Mouse (Mus musculus) hindbrain, embryonic 16.5 days (tissue): ENCODE results near the gene Zfp266. TPM values are rescaled to one million over a fixed set of nuclear protein-coding genes. Genes with fewer than 3 reads are reported as not detected.

ENCODE experiments used
- ATAC-seq: fragments of 200-750 bp; cut with Nextera tagmentation; 2 replicates; pipeline ENCODE4 v1.8.0; 2017; ENCODE audit warnings: moderate TSS enrichment, moderate library complexity
- H3K27ac ChIP-seq: fragments of 300-500 bp; sonication (generic); 2 replicates; pipeline ENCODE4 v1.5.1; 2014; ENCODE audit warnings: low read depth, mild to moderate bottlenecking, control low read depth, low read length, moderate library complexity
- H3K27me3 ChIP-seq: fragments of 300-500 bp; sonication (generic); replicated peaks from 2 replicates; pipeline ENCODE4 v1.6.1; 2014; ENCODE audit warnings: low read length; ENCODE audit not compliant: control insufficient read depth, insufficient read depth
- H3K36me3 ChIP-seq: fragments of 300-500 bp; sonication (generic); 2 replicates; pipeline ENCODE4 v1.6.1; 2014; ENCODE audit warnings: mild to moderate bottlenecking, low read length, moderate library complexity, mixed read lengths; ENCODE audit not compliant: control insufficient read depth, insufficient read depth
- H3K4me1 ChIP-seq: fragments of 300-500 bp; sonication (generic); 2 replicates; pipeline ENCODE4 v1.6.1; 2014; ENCODE audit warnings: low read depth, low read length; ENCODE audit not compliant: control insufficient read depth, insufficient read depth
- H3K4me2 ChIP-seq: fragments of 300-500 bp; sonication (generic); 2 replicates; pipeline ENCODE4 v1.6.1; 2014; ENCODE audit warnings: mild to moderate bottlenecking, low read length, control low read depth, moderate library complexity
- H3K4me3 ChIP-seq: fragments of 300-500 bp; sonication (generic); 2 replicates; pipeline ENCODE4 v1.5.1; 2014; ENCODE audit warnings: mild to moderate bottlenecking, low read length, control low read depth, moderate library complexity
- H3K9ac ChIP-seq: fragments of 300-500 bp; sonication (generic); 2 replicates; pipeline ENCODE4 v1.6.1; 2014; ENCODE audit warnings: low read depth, mild to moderate bottlenecking, control low read depth, low read length, moderate library complexity
- H3K9me3 ChIP-seq: fragments of 300-500 bp; sonication (generic); 2 replicates; pipeline ENCODE4 v1.6.1; 2014; ENCODE audit warnings: mild to moderate bottlenecking, low read length, moderate library complexity; ENCODE audit not compliant: control insufficient read depth
- WGBS: fragments of 180-500 bp; shearing (Covaris S2); extraction: QIAGEN DNeasy Blood & Tissue Kit; methylation state at CpG from one replicate; pipeline ENCODE4 v1.1.7; 2014; 5-methylcytosine and 5-hydroxymethylcytosine counted together
- polyA plus RNA-seq: library from polyadenylated mRNA; unstranded; fragments of >200 nt; fragmentation: Nextera tagmentation; extraction: Ambion mirVana; gene quantifications from 2 replicates; pipeline ENCODE4 v1.2.1, GENCODE M21; 2015

Zfp266 gene
- polyA plus RNA-seq, 1 experiment from 2014 or later: 84.6 TPM

GRCm38 (mm10) chr9:20536598-20536997 lies 15.4 kb upstream of the Zfp266 start:
- Histone ChIP-seq H3K27ac (no peak overlapping the region), H3K9ac (no peak overlapping the region), H3K27me3 (0 out of 2 replicates have a peak, but pooled peaks cover 2% of the 10 kb centered on the region), H3K36me3 (no peaks in the 10 kb centered on the region), H3K9me3 (no peaks in the 10 kb centered on the region), H3K4me2 (no peak overlapping the region), H3K4me1 (no peaks in the 10 kb centered on the region), H3K4me3 (no peak overlapping the region)
- ATAC-seq: no peak
- 78% methylated on average over 2 of the region's 2 CpGs for WGBS

DNA sequence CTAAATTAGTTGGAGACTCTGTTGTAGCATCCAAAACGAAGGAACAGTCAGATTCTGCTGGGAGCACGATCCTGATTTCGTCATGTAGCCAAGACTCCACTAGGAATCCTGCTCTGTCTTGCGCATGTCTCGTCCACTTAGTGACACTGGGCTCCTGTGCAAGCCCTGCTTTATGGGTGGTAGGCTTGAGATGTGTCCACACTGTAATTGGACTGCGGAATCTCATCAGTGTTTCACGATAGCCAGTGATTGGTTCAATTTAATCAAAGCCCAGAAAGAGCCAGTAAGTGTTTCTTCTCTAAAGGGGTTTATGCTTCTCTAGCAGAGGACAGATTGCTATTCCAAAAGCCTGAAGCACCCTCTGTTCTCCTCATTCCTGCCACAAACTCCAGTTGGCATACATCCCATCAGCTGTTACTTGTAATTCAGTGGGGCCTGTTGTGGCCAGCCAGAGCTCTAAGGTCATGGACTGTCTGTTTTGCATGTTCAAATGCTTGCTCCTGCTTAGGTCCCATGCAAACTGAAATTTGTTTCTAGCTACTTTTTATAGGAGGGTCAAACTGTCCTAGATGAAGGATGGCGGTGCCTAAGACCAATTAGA lies 13.2 kb upstream of the Zfp266 start:
- Histone ChIP-seq H3K27ac (no peak overlapping the region), H3K36me3 (no peaks in the 10 kb centered on the region), H3K4me2 (no peak overlapping the region), H3K4me3 (no peak overlapping the region), H3K9ac (no peak overlapping the region), H3K27me3 (0 out of 2 replicates have a peak, but pooled peaks cover 2% of the 10 kb centered on the region), H3K9me3 (no peaks in the 10 kb centered on the region), H3K4me1 (no peaks in the 10 kb centered on the region)
- no peak for ATAC-seq
- WGBS: 80% methylated on average over 8 of the region's 8 CpGs

DNA sequence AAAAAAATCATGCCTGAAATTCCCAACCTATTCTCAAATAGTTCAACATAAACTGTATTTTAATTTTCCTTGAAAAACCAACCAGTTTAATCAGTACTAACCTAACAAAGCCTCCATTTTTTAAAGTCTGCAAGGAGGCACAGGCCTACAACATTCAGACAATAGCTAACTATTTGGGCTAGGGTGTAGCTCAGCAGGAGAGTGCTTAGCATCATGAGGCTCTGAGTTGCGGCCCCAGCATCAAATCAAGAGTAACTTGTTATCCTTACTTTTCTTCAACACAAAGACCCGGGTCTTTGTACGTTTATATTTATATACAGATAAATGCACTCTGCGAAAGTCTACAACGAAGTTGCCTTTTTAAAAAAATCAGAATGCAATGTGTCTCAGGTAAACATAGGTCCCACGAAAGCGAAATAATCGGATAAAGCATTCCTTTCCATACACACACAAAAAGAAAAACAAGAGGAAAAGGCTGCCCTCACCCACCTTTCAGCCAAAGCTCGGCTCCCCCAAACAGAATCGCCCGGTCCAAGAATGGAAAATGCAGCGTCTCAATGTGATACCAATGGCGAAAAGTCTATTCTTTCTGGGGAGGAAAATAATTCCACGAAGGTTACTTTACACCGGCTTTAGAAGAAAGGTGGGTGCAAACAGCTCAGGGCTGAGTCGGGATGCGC lies 546 bp downstream of the Zfp266 start:
- Histone ChIP-seq H3K27ac (peak overlapping the region; percentile 98), H3K9me3 (no peaks in the 10 kb centered on the region), H3K4me1 (peaks cover 28% of the 10 kb centered on the region), H3K4me2 (peak overlapping the region; percentile 85), H3K4me3 (peak overlapping the region; percentile 95), H3K27me3 (no peaks in the 10 kb centered on the region), H3K36me3 (no peaks in the 10 kb centered on the region), H3K9ac (peak overlapping the region; percentile 97)
- WGBS: 0% methylated on average over 17 of the region's 17 CpGs
- ATAC-seq: no peak

- Histone ChIP-seq H3K4me1 (peaks cover 29% of the 10 kb centered on the region), H3K9me3 (no peaks in the 10 kb centered on the region)
- 11% methylated on average over 4 of the region's 4 CpGs for WGBS
Measured at GRCm38 (mm10) chr9:20519949-20520348, 1.3 kb downstream of the Zfp266 start.

GRCm38 (mm10) chr9:20518708-20519107 lies 2.5 kb downstream of the Zfp266 start:
- no peaks in the 10 kb centered on the region for H3K27me3 ChIP-seq
- 89% methylated on average over 4 of the region's 4 CpGs for WGBS
- H3K4me1 ChIP-seq: peaks cover 34% of the 10 kb centered on the region
- H3K36me3 ChIP-seq: no peaks in the 10 kb centered on the region
- no peaks in the 10 kb centered on the region for H3K9me3 ChIP-seq
- no peak overlapping the region for H3K4me3 ChIP-seq
- peak overlapping the region; percentile 77 for H3K4me2 ChIP-seq
- H3K9ac ChIP-seq: no peak overlapping the region
- no peak for ATAC-seq
- no peak overlapping the region for H3K27ac ChIP-seq

More at GRCm38 (mm10) chr9:20519949-20520348, 1.3 kb downstream of the Zfp266 start:
- Histone ChIP-seq H3K4me3 (peak overlapping the region; percentile 45), H3K27me3 (no peaks in the 10 kb centered on the region), H3K9ac (peak overlapping the region; percentile 3; the same call in 1 of the 2 replicates), H3K4me2 (peak overlapping the region; percentile 77), H3K27ac (no peak overlapping the region), H3K36me3 (no peaks in the 10 kb centered on the region)
- no peak for ATAC-seq

- H3K4me3 ChIP-seq: no peak overlapping the region
- no peak overlapping the region for H3K4me2 ChIP-seq
- H3K27me3 ChIP-seq: no peaks in the 10 kb centered on the region
- H3K36me3 ChIP-seq: no peaks in the 10 kb centered on the region
- no peak overlapping the region for H3K9ac ChIP-seq
- ATAC-seq: no peak
- 95% methylated on average over 1 of the region's 1 CpGs for WGBS
- H3K4me1 ChIP-seq: peaks cover 38% of the 10 kb centered on the region
- H3K27ac ChIP-seq: no peak overlapping the region
- H3K9me3 ChIP-seq: no peaks in the 10 kb centered on the region
Measured at GRCm38 (mm10) chr9:20517727-20518126, 3.5 kb downstream of the Zfp266 start.

GRCm38 (mm10) chr9:20514016-20514415 lies 7.2 kb downstream of the Zfp266 start:
- Histone ChIP-seq H3K9ac (no peak overlapping the region), H3K4me1 (peaks cover 23% of the 10 kb centered on the region), H3K4me3 (no peak overlapping the region), H3K27ac (no peak overlapping the region), H3K27me3 (no peaks in the 10 kb centered on the region), H3K36me3 (no peaks in the 10 kb centered on the region), H3K4me2 (no peak overlapping the region), H3K9me3 (no peaks in the 10 kb centered on the region)
- no peak; the same call in 1 of the 2 replicates for ATAC-seq
- WGBS: 94% methylated on average over 3 of the region's 3 CpGs

DNA sequence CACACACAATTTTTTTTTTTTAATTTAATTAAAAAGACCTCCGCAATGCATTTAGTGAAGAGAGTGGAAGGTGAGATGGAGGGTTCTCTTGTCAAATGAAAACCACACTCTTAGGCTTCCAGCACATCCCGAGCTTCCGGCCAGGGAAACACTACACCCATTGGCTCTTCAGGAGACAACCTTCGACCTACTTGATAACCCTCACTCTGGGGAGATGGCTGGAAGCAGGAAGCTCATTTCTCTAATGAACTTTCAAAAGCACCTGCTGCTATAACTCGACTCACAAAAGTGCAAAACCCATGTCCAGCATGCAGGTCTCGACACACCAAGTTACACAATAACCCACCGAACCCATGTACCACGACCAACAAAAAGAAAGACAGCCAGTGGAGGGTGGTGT lies 8.5 kb downstream of the Zfp266 start:
- H3K4me3 ChIP-seq: no peak overlapping the region
- no peaks in the 10 kb centered on the region for H3K9me3 ChIP-seq
- 91% methylated on average over 8 of the region's 8 CpGs for WGBS
- H3K9ac ChIP-seq: no peak overlapping the region
- no peak overlapping the region for H3K27ac ChIP-seq
- H3K36me3 ChIP-seq: no peaks in the 10 kb centered on the region
- ATAC-seq: no peak
- H3K4me2 ChIP-seq: no peak overlapping the region
- H3K27me3 ChIP-seq: no peaks in the 10 kb centered on the region
- peaks cover 12% of the 10 kb centered on the region for H3K4me1 ChIP-seq

- H3K4me3 ChIP-seq: no peak overlapping the region
- 91% methylated on average over 4 of the region's 4 CpGs for WGBS
- no peaks in the 10 kb centered on the region for H3K27me3 ChIP-seq
- peaks cover 9% of the 10 kb centered on the region for H3K4me1 ChIP-seq
- no peaks in the 10 kb centered on the region for H3K9me3 ChIP-seq
- no peaks in the 10 kb centered on the region for H3K36me3 ChIP-seq
- H3K9ac ChIP-seq: no peak overlapping the region
- no peak for ATAC-seq
- H3K27ac ChIP-seq: no peak overlapping the region
- no peak overlapping the region for H3K4me2 ChIP-seq
Measured at GRCm38 (mm10) chr9:20511645-20512044, 9.6 kb downstream of the Zfp266 start.
